Mouse (Mus musculus) spleen, adult 2 months (tissue): ENCODE results near the gene Fam19a2. TPM values are rescaled to one million over a fixed set of nuclear protein-coding genes. Genes with fewer than 3 reads are reported as not detected.

Source experiments
- DNase-seq, 2 experiments: peaks; one replicate each; pipeline versions ENCODE4 v3.0.0 to v3.0.0-alpha.2; 2012 to 2021; ENCODE audit warnings: low spot score in 2 of 2, low read depth in 1 of 2
- H3K27ac ChIP-seq: fragments of 200-500 bp; 2 replicates; pipeline ENCODE4 v1.5.1; 2012; ENCODE audit warnings: low read length, inconsistent platforms; ENCODE audit not compliant: insufficient read depth
- H3K27me3 ChIP-seq: fragments of 200-500 bp; 2 replicates; pipeline ENCODE4 v1.6.1; 2012; ENCODE audit warnings: mild to moderate bottlenecking, moderate library complexity, low read length, inconsistent platforms; ENCODE audit not compliant: control insufficient read depth, insufficient read depth
- H3K36me3 ChIP-seq: fragments of 200-500 bp; 2 replicates; pipeline ENCODE4 v1.6.1; 2012; ENCODE audit warnings: mild to moderate bottlenecking, low read length, inconsistent platforms; ENCODE audit not compliant: control insufficient read depth, insufficient read depth
- H3K4me1 ChIP-seq: fragments of 200-500 bp; 2 replicates; pipeline ENCODE4 v1.6.1; 2011; ENCODE audit warnings: inconsistent platforms; ENCODE audit not compliant: control insufficient read depth, insufficient read depth, insufficient read length
- H3K4me3 ChIP-seq: fragments of 200-500 bp; 2 replicates; pipeline ENCODE4 v1.5.1; 2011; ENCODE audit warnings: mild to moderate bottlenecking, inconsistent platforms; ENCODE audit not compliant: insufficient read depth, insufficient read length; ENCODE audit errors: extremely low read depth
- CTCF ChIP-seq: fragments of 200-500 bp; IDR thresholded peaks from 2 replicates; pipeline ENCODE4 v1.5.1; 2011; ENCODE audit warnings: mild to moderate bottlenecking, inconsistent platforms; ENCODE audit not compliant: insufficient read depth, insufficient read length, insufficient replicate concordance; ENCODE audit errors: extremely low read depth
- POLR2A ChIP-seq: fragments of 200-500 bp; IDR thresholded peaks from 2 replicates; pipeline ENCODE4 v1.6.1; 2011; ENCODE audit warnings: low read depth, low read length, inconsistent platforms
- WGBS: fragments of 180-500 bp; shearing (Covaris S2); methylation state at CpG from one replicate; pipeline ENCODE4 v1.1.7; 2018; 5-methylcytosine and 5-hydroxymethylcytosine counted together
- polyA plus RNA-seq: library from polyadenylated mRNA; depleted of rRNA; stranded (reverse); fragments of >200 nt; gene quantifications from 2 replicates; pipeline ENCODE4 v1.2.3, GENCODE M21; 2012

The Fam19a2 gene
- polyA plus RNA-seq, 1 experiment, result not detected

DNA sequence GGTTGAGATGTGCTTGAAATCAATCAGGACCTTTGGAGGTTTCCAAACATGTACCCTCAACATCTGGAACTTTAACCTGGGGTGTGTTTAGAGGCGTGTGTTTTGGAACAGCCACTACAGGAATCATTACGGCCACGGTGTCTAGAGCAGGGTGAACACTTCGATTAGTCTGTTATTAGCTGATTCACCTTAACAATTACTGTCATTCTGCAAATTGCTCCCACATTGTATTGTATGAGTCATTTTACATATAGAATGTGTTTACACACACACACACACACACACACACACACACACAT is 429.1 kb downstream of the Fam19a2 start:
- H3K4me3 ChIP-seq, result no peak overlapping the region
- DNase-seq, result no peak
- no peaks in the 10 kb centered on the region for H3K27me3 ChIP-seq
- 91% methylated on average over 4 of the region's 4 CpGs for WGBS
- no peaks in the 10 kb centered on the region for H3K4me1 ChIP-seq
- no peak overlapping the region for H3K27ac ChIP-seq
- no peak for TF ChIP-seq CTCF
- no peak for TF ChIP-seq POLR2A
- H3K36me3 ChIP-seq, result no peaks in the 10 kb centered on the region

DNA sequence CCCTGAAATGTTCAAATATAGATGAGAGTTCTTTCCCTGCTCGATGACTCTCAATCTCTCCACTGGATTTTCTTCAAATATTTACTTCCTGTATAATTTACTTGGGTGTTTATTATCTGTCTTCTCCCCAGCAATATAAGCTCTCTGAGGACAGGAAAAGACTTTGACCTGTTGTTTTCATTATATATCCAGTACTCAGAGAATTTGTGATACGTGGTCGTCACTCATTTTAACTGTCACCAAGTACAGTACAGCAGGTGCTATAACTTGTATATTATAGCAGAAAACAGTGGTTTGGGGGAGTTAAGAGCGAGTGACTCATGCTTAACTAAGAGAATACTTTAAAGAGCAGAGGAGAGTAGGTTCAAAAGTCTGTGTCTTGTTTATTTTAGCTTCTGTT is 438.8 kb downstream of the Fam19a2 start:
- H3K27ac ChIP-seq, result no peak overlapping the region
- DNase-seq, result no peak

DNA sequence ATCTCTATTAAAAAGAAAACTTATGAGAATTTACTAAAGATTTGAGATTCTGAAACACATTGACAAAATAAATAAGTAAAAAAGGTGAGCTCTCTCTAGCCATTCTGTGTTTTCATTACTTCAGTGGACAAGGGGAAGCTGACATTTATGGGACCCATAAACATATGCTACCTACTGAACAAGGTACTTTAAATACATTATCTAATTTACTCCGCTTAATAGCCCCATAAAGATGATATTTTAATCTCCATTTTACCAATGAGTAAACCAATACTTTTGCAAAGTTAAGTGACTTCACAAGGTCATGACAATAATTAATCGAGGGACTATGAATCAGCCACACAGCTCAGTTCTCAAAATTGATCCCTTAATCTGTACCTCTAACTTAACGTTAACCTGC is 443.2 kb downstream of the Fam19a2 start:
- Histone ChIP-seq H3K4me1 (no peaks in the 10 kb centered on the region), H3K36me3 (no peaks in the 10 kb centered on the region), H3K27me3 (no peaks in the 10 kb centered on the region), H3K27ac (no peak overlapping the region), H3K4me3 (no peak overlapping the region)
- 92% methylated on average over 3 of the region's 3 CpGs for WGBS
- no peak for DNase-seq
- TF ChIP-seq CTCF (no peak), POLR2A (no peak)

More for the DNA sequence above, 438.8 kb downstream of the Fam19a2 start:
- H3K4me3 ChIP-seq, result no peak overlapping the region
- no peaks in the 10 kb centered on the region for H3K27me3 ChIP-seq
- TF ChIP-seq POLR2A (no peak), CTCF (no peak)
- 84% methylated on average over 4 of the region's 4 CpGs for WGBS
- H3K36me3 ChIP-seq, result no peaks in the 10 kb centered on the region
- H3K4me1 ChIP-seq, result no peaks in the 10 kb centered on the region

DNA sequence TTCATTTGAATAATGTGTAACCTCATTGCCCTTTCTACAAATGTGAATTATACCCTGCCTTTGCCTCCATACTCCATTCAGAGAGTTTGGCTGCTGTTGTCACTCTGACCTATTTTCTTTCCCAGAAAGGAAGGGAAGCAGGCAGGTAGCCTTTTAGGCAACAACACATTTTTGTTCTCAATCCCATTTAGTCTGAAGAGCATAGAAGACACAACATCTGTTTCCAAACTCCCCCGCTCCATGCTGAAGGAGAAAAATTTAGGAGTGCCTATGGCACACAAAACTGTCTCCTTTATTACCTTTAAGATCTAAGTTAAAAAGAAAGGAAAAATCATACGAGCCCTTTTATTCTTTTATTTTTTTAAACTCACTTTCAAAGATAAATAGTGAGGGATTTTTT is 446.9 kb downstream of the Fam19a2 start:
- Histone ChIP-seq H3K27me3 (no peaks in the 10 kb centered on the region), H3K36me3 (no peaks in the 10 kb centered on the region), H3K4me3 (no peak overlapping the region), H3K4me1 (no peaks in the 10 kb centered on the region), H3K27ac (no peak overlapping the region)
- TF ChIP-seq POLR2A (no peak), CTCF (no peak)
- WGBS, result 88% methylated on average over 2 of the region's 2 CpGs
- no peak for DNase-seq

- H3K36me3 ChIP-seq, result no peaks in the 10 kb centered on the region
- H3K4me3 ChIP-seq, result no peak overlapping the region
- WGBS, result 88% methylated on average over 2 of the region's 2 CpGs
- no peaks in the 10 kb centered on the region for H3K27me3 ChIP-seq
- DNase-seq, result no peak
- no peak overlapping the region for H3K27ac ChIP-seq
- H3K4me1 ChIP-seq, result no peaks in the 10 kb centered on the region
- TF ChIP-seq POLR2A, result no peak
- TF ChIP-seq CTCF, result no peak
These were observed 458.2 kb downstream of the Fam19a2 start for GRCm38 (mm10) chr10:123721952-123722460.

- H3K4me1 ChIP-seq, result no peaks in the 10 kb centered on the region
- H3K27me3 ChIP-seq, result no peaks in the 10 kb centered on the region
- no peak for TF ChIP-seq POLR2A
- no peak for TF ChIP-seq CTCF
- no peaks in the 10 kb centered on the region for H3K36me3 ChIP-seq
- H3K27ac ChIP-seq, result no peak overlapping the region
- no peak for DNase-seq
- no peak overlapping the region for H3K4me3 ChIP-seq
These were observed 459.8 kb downstream of the Fam19a2 start for GRCm38 (mm10) chr10:123723641-123724040.

DNA sequence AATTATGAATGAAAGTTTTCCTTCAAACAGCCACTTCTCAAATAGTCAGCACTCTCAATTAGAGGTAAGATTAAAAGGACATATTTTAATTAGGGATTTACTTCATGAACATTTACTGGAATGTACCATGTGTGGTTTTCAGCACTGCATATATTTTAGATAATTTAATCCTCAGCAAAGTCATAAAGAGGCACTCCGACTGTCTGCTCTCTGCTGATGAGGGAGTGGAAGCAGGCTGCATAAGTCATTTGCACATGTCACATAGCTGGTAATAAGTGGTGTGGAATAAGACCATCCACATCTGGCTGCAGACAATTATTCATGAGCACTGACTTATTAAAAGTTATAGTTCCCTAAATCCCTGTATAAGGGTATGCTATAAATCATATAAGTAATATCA is 484.5 kb downstream of the Fam19a2 start:
- TF ChIP-seq POLR2A (no peak), CTCF (no peak)
- Histone ChIP-seq H3K4me3 (no peak overlapping the region), H3K27ac (no peak overlapping the region), H3K27me3 (no peaks in the 10 kb centered on the region), H3K36me3 (no peaks in the 10 kb centered on the region), H3K4me1 (no peaks in the 10 kb centered on the region)
- WGBS, result 83% methylated on average over 1 of the region's 1 CpGs
- no peak for DNase-seq

- Histone ChIP-seq H3K4me3 (no peak overlapping the region), H3K4me1 (no peaks in the 10 kb centered on the region), H3K27me3 (no peaks in the 10 kb centered on the region), H3K27ac (no peak overlapping the region), H3K36me3 (no peaks in the 10 kb centered on the region)
- WGBS, result 71% methylated on average over 6 of the region's 6 CpGs
- TF ChIP-seq CTCF, result no peak
- TF ChIP-seq POLR2A, result no peak
- no peak for DNase-seq
These were observed 488.0 kb downstream of the Fam19a2 start for GRCm38 (mm10) chr10:123751676-123752280.
